Mouse (Mus musculus) 3T3-L1 (cell line): ENCODE data around the gene Rtn2.

Experiments
- DNase-seq: peaks from one replicate; pipeline ENCODE4 v3.0.0-alpha.2; 2015; ENCODE audit warnings: low read depth, low spot score

Gene Rtn2

DNA sequence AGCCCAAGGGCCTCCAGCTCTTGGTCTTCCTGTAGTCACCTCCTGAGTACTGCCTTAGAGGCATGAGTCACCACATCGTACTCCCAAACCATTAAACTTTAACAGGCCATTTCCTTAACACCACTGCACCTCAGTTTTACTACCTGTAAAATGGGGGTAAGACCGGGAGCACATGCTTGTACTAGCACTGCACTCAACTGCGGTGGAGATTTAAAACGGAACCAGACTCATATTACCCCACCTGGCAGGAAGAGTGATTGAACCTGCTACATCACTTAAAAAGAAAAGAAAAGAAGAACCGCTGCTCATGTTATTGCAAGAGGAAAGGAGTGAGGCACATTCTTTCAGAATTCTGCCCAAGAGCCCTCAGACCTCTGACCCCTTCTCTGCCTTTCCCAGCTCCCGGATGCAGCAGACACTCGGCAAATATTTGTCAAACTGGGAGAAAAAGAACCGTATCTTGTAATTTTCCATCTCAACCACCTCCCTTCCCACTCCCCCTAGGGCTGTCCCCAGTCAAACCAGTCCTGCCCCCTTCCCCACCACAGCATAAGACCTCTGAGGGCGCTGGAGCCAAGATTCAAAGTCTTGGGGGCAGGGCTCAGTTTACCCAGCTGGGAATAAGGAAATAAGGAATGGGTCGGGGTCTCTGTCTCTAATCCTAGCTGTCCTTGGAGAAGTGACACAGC lies 13.3 kb upstream of the Rtn2 start:
- DNase-seq = peak; percentile 53

DNA sequence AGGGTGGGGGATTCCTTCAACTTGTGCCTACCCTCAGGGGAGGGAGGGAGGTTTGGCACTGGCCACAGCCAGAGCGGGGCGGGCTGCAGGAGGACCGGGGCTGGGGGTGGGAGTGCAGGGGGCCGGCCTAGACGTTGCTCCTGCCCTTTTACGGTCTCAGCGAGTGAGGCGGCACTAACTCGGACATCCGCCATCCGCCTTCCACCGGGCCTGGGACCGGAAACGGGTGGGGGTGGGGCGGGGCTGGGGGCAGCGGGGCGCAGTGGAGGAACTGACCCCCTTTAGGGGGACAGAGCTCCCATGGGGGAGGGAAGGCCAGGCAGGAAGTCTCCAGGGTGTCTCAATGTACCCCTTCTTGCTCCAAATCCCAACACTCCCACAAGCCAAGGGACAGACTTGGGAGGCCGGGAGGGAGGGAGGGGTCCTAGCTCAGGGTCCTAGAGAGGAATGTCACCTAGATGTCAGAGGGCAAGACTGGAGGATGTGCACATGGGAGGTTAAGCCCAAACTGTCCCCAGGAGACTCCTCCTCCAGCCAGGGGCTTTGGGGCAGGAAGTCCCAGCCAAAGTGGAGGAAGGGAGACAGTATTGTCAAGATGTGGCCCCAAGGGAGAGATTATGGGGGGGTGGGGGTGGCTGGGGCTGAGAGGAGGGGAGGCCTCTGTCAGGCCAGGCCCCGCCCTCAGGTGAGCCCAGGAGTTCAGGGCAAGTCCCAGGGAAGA lies 12.5 kb upstream of the Rtn2 start:
- DNase-seq = peak; percentile 68

DNA sequence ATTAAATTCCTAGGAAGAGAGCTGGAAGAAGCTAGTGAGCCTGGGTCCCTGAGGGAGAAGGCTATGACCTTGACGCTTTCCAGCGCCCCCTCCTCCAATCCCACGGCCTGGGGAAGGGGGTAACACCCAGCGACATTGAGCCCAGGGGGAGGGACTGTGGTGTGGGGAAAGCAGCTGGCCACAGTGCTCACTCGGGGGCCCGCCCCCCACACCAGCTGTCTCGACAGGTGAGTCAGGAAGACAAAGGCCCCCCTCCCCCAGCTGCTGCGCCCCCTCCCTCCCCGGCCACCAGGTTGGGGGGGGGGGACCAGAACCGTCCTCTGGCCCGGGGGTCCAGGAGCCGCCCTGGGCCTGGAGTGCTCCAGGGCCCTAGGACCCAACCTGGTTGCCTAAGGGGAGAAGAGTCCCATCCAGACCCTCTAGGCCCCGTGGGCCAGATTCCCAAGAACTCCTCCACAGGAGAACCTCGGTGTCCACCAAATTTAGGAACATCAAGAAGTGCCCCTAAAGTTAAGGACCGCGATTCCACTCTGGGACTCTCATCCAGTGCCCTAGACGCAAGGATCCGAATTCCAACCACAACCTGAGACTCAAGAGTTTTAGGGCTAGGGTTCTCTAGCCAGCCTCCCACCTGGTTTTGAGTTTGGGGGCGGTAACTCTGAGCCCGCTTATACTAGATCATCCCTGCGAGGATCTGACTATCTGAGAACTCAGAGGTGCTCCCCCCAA lies 11.8 kb upstream of the Rtn2 start:
- peak; percentile 37 for DNase-seq

DNA sequence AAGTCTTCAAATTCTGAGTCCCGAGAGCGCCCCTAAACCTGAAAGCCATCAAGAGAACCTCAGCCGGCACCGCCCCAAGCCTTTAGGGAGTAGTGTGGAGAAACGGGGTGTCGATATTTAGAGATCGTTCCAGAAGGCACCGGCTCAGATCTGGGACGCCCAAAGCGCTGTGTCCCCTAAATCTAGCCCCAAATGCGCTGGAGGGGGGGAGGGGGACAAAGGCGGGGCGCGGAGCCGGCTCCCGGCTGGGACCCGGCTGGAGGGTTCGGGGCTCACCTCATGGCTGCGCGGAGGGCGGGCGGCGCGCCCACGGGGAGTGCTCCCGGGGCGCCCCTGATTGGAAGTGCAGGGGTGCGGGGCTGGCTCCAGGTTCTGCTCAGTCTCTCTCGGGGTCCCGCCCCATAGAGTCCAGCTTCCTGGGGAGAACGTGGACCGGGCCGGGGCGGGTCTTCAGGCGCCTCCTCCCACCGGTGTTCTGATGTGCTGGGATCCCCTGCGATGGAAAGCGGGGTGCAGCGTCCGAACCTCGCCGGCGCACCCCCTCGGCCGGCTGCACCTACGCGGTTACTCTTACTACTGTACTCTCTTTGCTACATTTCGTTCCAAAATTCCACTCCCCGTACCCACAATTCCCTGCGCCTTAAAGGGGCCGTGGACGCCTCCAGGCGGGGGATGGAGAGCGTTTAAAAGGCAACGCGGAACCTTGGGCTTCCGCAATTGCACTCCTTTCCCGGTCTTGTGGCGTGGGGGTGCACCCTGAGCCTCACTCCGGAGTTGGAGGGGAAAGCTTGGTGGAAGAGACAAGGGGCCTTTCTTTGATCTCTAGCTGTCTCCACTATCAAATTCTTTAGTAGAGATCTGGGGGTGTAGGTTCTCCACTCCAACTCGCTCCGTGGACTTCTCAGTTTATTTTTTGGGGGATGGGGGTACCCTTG lies 10.9 kb upstream of the Rtn2 start, which contains the start of gene Vasp:
Gene Vasp, minus strand, starts transcription at position 580 of the 935 bp plus-strand sequence.
- DNase-seq = peak; percentile 84

DNA sequence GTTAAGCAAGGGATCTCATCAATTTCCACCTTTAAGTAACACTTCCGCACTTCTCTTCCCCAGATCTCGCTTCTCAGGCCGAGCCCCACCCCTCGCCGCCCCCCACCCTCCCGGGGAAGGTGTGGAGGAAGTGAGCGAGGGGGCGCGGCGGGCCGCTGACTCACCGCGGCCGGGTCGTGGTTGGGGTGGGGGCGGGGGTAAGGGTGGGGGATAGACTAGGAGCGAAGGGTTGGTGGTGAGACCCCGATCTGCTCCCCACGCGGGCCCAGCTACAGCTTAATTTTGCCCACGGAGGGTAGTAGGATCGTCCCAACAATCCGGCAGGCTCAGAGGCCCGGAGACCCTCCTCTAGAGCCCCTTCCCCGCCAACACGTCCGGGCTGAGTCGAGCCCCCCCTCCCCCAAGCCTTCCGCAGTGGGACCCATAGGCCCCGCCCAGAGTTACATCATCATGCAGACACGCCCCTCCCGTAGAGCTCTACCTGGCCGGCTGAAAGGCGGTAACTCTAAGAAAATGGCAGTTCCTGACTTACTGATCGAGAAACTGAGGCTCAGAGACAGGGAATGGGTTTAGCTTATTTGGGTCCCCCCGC lies 10.2 kb upstream of the Rtn2 start:
- DNase-seq = peak; percentile 48

DNA sequence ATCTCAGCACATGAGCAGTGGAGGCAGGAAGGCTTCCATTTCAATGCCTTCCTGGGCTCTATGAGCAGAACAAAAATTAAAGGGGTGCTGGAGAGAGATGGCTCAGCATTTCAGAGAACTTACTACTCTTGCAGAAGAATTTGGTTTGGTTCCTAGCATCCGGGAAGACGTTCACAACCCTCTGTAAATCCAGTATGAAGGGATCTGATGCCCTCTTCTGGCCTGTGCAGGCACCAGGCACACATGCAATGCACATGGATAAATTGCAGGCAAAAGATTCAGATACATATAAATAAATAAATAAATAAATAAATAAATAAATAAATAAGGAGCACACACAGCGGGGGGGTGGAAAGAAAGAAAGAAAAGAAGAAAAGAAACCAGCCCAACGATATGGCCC lies 6.2 kb upstream of the Rtn2 start:
- no peak for DNase-seq

DNA sequence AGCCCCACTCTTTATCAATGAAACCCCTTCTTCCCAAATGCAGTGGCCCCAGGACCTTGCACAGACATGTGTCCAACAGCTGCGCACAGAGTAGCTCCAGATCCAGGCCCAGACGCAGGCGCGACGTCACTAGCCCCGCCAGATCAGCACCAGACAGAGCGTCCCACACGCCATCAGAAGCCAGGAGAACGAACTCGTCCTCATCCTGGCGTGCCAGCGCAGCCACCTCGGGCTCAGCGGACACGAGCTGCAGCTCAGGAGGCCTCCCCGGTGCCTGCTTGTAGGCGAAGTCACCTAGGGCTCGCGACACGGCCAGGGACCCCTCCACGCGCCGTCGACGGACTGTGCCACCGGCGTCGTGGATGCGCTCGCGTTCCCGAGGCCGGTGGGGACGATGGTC lies 3.4 kb upstream of the Rtn2 start:
- no peak for DNase-seq

DNA sequence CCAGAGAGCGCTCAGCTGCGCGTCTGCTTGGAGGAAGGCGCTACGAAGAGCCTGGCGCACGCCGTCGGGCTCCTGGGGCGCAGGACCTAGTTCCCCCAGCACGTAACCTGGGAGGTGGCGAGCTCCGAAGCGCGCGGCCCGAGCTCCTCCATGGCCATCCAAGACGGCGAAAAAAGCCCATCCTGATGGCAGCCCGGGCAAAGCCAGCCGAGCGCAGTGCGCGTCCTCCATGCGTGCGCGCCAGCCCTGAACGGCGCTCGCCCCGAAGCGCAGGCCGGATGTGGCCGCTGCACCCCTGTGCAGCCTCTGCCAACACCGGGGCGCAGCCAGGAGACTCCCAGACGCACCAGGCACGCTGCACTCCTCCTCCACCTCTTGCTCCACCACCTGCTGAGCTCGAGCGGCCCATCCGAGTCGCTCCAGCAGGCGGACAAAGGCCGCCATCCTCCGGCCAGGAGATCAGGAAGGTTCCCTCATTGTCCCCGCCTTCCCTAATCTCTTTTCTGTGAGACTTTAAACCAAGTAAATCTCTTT lies 2.8 kb upstream of the Rtn2 start, which contains the start of gene Ppm1n:
Gene Ppm1n, minus strand, starts transcription at position 484 of the 534 bp plus-strand sequence.
- no peak for DNase-seq

DNA sequence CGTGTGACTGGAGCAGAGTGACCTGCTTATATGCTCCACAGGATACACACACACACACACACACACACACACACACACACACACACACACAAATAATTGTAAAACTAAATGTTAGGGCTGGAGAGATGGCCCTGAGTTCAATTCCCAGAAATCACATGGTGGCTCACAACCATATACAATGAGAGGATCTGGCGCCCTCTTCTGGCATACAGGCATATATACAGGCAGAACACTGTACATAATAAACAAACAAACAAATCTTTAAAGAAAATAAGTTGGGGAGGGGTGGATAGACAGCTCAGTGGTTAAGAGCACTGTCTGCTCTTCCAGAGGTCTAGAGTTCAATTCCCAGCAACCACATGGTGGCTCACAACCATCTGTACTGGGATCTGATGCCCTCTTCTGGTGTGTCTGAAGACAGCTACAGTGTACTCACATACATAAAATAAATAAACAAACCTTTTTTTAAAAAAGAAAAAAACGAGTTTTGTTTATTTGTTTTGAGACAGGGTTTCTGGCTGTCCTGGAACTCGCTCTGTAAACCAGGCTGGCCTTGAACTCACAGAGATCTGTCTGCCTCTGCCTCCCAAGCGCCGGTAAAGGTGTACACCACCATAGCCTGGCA lies 632 bp upstream of the Rtn2 start:
- DNase-seq = peak; percentile 51

DNA sequence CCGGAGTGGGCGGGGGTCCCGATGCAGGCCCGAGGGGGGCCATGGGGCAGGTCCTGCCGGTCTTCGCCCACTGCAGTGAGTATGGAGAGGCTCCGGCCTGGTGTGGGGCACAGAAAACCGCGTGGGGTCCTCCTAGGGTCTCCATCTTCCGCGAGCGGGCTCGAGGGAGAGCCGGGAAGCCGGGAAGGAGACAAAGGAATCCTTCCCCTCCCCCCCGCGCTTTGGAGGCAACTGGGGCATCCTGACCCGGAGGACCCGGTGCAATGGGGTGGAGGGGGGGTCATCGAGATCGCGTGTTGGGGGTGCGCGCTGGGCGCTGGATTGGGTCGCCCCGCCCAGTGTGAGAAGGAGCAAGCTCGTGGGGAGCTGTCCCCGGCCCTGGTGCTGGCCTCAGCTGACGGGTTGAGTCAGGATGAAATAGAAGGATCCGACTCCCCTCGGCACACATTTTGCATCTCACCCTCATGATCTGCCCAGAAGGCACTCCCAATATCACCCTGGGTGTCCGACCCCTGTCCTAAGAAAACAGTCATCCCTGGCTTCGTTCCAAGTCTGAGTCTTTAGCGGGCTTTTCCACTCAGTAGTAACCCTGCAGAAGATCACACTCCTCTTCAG lies 474 bp downstream of the Rtn2 start:
- peak; percentile 56 for DNase-seq

DNA sequence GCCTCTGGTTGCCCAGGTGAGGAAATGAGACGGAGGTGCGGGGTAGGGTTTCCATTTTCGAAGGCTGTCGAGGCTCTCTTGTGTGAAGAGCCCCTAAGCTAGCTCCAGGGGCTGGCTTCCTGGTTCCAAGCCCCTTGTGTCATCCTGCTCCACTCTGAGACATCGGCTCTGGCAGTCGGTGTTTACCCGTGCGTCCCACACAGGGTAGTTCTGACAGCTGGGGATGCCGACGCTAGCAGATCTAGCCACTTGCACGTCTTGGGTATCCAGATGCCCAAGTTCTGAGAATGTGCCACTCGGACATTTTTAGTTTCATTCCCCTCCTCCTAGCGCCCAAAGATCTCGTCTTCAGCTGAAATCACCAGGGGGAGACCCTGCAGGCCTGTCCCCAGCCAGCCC lies 981 bp downstream of the Rtn2 start:
- DNase-seq = no peak

DNA sequence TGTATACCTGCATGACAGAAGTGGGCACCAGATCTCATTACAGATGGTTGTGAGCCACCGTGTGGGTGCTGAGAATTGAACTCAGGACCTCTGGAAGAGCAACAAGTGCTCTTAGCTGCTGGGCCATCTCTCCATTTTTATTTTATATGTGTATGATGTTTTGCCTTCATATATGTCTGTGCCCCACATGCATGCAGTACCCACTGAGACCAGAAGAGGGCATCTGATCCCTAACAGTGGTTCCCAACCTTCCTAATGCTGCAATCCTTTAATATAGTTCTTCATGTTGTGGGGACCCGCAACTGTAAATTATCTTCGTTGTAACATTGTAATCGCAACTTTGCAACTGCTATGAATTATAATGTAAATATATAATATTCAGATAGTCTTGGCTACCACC lies 2.3 kb downstream of the Rtn2 start:
- peak; percentile 72 for DNase-seq

DNA sequence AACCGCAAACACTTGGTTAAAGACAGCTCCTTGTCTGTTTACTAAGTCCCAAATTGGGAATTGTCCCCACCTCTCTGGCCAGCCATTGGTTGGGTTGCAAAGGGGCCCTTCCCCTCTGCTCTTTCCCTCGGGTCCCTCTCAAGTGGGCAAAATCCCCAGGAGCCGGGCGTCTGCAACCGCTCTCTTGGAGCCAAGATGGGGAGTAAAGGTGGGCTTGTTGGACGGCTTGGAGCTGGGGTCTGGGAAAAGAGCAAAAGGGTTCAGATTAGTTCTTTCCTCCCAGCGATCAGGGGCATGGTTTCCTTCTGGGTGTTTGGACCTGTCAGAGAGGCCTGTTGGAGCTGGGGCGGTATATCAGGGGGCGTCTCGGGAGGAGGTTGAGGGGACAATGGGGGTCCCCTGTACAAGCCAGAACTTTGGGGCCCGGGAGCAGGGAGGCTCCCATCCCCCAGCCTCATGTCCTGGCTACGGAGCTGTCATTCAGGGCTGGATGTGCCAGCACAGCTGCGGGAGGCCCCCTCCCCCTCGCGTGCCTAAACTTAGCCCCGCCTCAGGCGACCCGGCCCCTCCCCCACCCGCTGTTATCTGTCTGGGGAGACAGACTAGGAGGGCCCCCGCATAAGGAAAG lies 8.7 kb downstream of the Rtn2 start:
- DNase-seq = no peak

DNA sequence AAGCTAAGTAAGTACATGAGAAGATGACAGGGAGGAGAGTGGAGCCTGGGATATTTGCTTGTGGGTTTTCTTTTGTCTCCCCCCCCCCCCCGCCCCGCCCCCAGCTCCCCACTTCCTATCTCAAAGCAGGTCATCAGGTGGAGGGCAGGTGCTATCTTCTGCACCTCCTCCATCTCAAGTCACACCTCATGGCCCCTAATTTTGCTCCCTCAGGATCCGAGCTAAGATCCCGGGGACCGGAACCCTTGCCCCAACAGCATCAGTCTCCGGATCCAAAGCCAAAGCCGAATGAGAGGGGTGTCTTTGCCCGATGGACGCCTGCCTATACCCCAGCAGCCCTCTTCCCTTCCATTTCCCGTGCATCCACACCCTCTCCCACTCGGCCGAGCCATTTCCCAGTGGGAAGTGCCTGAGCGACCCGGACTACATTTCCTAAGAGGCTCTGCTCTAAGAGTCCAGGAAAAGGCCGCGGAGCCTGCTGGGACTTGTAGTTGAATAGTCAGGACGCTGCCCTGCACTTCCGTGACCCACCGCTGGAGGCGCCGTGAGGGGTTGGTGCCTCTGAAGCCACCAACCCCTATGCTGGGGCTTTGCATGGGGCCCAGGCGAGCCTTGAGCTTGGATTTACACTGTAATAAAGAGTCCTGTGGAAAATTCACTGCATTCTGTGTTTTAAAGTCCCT lies 13.2 kb downstream of the Rtn2 start:
- peak; percentile 92 for DNase-seq

DNA sequence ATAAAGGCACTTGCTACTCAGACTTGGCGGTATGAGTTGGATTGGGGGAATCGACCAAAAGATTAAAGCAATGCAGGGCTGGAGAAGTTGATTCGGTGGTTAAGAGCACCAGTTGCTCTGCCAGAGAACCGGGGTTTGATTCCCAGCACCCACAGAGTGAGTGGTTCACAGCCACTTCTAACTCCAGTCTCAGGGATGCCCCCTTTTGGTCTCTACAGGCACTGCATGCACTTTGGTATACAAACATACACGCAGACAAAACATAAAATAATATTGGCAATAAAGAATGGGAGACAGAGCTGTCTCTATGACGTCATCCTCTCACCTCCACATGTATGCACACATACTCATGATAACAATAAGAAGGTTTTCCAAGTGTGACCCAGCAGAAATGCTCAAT lies 14.6 kb downstream of the Rtn2 start:
- DNase-seq = no peak

DNA sequence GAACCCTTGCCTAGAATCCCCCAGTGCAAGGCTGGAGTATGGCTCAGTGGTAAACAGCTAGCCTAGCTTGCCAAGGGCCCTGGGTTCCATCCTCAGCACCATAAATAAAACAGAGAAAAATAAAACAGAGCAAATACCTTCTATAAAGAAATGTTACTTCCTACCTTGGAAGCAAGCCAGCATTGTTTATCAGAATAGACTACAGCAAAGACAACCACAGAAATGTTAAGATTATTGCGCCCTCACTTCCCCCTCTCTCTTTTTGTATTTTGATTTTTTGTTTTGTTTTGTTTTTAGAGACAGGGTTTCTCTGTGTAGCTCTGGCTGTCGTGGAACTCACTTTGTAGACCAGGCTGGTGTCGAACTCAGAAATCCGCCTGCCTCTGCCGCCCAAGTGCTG lies 15.4 kb downstream of the Rtn2 start:
- DNase-seq = no peak

DNA sequence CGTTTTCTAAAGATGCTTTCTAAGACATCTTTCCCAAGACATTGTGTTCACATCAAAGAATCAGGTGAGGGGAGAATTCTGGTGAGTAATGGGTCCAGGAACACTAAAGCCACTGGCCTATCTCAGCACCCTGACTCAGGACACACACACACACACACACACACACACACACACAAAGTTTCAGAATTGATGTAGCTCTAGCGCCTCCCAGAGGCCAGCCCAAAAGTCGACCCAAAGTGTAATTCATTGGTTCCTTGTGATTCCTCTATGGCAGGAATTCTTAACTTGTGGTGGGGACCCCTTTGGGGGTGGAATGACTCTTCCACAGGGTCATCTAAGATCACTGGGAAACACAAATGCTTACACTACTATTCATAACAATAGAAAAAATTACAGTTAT lies 16.8 kb downstream of the Rtn2 start:
- peak; percentile 65 for DNase-seq

DNA sequence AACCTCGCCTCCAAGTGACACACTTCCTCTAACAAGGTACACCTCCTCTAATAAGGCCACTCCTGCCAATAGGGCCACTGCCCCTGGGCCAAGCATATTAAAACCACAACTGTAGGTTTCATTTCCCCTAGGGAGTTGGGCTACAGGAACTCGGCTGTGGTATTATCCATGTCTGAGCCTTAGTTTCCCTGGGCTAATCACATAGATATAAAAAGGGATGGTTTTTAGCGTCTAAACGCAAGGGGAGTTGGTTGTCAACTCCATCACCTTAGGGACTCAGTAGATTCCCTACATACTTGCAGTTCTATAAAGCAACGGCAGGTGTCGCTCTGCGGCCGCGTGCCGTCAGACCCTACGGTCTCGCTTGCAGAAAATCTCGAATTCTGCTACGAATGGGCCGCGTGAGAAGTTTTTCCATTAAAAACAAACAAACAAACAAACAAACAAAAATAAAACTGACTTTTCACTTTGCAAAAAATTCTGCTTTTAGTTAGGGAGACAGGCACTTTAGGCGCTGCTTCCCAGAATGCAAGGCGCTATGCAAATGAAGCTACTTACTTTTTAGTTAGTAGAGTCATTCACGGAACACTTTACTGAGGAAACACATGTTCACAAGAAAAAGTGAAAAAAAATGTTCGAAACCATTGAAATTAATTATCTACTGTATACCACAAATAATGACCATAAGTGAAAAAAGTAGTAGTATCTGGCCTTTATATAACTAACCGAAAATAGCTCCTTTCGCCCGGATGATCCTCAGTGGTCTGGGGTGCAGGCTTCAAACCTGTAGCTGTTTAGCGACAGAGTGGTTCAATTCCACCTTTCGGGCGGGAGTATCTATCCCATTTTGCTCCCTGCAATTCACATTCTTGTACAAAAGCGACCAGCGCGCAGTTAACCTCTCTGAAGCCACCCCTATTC lies 18.3 kb downstream of the Rtn2 start:
- peak; percentile 77 for DNase-seq
